Mouse (Mus musculus): ENCODE data around the gene Srgap3.

DNA sequence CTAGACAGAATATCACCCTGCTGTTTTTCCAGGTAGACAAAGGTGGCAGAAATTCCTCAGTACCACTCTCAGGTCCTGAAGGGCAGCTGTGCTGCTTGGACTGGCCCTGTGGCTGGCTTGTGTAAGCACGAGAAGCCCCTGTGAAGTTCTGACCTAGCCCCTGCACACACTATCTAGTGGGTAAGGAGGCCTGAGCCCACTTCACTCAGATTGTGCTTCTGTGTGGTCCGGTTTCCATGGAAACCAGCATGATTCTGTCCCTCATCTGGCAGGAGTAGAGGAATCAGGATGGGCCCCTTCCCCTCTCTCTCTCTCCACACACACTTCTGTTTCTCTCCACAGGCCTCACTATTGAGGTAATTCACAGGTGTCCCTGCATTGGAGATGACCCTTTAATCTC, 212.0 kb downstream of the Srgap3 start:
- TF ChIP-seq EP300 (IDR thresholded peaks at IDR 0.05) (no peak), CTCF (IDR thresholded peaks at IDR 0.05) (no peak)

Data from lung, postnatal 0 days (tissue).